Mouse (Mus musculus) ES-Bruce4 (cell line): ENCODE data around the gene Ift46. TPM values are rescaled to one million over a fixed set of nuclear protein-coding genes. Genes with fewer than 3 reads are reported as not detected.

Source experiments
- H3K27ac ChIP-seq: 2 replicates; pipeline ENCODE4 v1.5.1; 2012; ENCODE audit warnings: low read length, inconsistent platforms; ENCODE audit not compliant: insufficient read depth
- H3K27me3 ChIP-seq: 2 replicates; pipeline ENCODE4 v1.6.1; 2012; ENCODE audit warnings: mild to moderate bottlenecking, low read length, inconsistent platforms; ENCODE audit not compliant: control insufficient read depth, poor library complexity, insufficient read depth, severe bottlenecking
- H3K36me3 ChIP-seq: 2 replicates; pipeline ENCODE4 v1.6.1; 2012; ENCODE audit warnings: inconsistent platforms, mild to moderate bottlenecking, low read length, moderate library complexity; ENCODE audit not compliant: control insufficient read depth, poor library complexity, insufficient read depth, severe bottlenecking
- H3K4me1 ChIP-seq: one replicate; pipeline ENCODE4 v1.8.1; 2011; ENCODE audit warnings: low read length; ENCODE audit not compliant: control insufficient read depth, insufficient read depth
- H3K4me3 ChIP-seq: 2 replicates; pipeline ENCODE4 v1.5.1; 2011; ENCODE audit warnings: low read depth, mild to moderate bottlenecking, low read length
- H3K9ac ChIP-seq: 2 replicates; pipeline ENCODE4 v1.6.1; 2012; ENCODE audit warnings: low read depth, mild to moderate bottlenecking, inconsistent platforms; ENCODE audit not compliant: poor library complexity, severe bottlenecking
- H3K9me3 ChIP-seq: replicated peaks from 2 replicates; pipeline ENCODE4 v1.6.1; 2012; ENCODE audit warnings: mild to moderate bottlenecking, low read length, inconsistent platforms; ENCODE audit not compliant: control insufficient read depth, poor library complexity, insufficient read depth, severe bottlenecking
- CTCF ChIP-seq: IDR thresholded peaks from one replicate; pipeline ENCODE4 v1.8.1; 2011; ENCODE audit warnings: low read depth, low read length
- EP300 ChIP-seq: IDR thresholded peaks from 2 replicates; pipeline ENCODE4 v1.6.1; 2011; ENCODE audit warnings: low read depth, low read length; ENCODE audit not compliant: insufficient read depth
- POLR2A ChIP-seq: IDR thresholded peaks from one replicate; pipeline ENCODE4 v1.8.1; 2011; ENCODE audit warnings: low read length; ENCODE audit not compliant: insufficient read depth
- polyA plus RNA-seq: library from polyadenylated mRNA; stranded (reverse); fragments of >200 nt; gene quantifications from 2 replicates; pipeline ENCODE4 v1.2.4, GENCODE M21; 2011; ENCODE audit warnings: low read depth; ENCODE audit not compliant: missing spikeins, insufficient read depth, insufficient read length

Gene Ift46
- 329 and 336 TPM in 2 replicates for polyA plus RNA-seq

- Histone ChIP-seq H3K36me3 (no peaks in the 10 kb centered on the region; the same call in 1 of the 2 replicates), H3K27me3 (no peaks in the 10 kb centered on the region), H3K4me3 (peak within 1 kb of the TSS; percentile 91), H3K9me3 (no peaks in the 10 kb centered on the region), H3K4me1 (peaks cover 3% of the 10 kb centered on the region), H3K9ac (peak within 1 kb of the TSS; percentile 97), H3K27ac (peak within 1 kb of the TSS; percentile 81)
- TF ChIP-seq EP300 (no peak), CTCF (no peak), POLR2A (peak; percentile 34)
Measured at GRCm38 (mm10) chr9:44767101-44768028, at the start of gene Ift46, which contains the start of gene Arcn1. Gene Ift46, plus strand, starts transcription at chr9:44767908. Gene Arcn1, minus strand, starts transcription at chr9:44767845.

DNA sequence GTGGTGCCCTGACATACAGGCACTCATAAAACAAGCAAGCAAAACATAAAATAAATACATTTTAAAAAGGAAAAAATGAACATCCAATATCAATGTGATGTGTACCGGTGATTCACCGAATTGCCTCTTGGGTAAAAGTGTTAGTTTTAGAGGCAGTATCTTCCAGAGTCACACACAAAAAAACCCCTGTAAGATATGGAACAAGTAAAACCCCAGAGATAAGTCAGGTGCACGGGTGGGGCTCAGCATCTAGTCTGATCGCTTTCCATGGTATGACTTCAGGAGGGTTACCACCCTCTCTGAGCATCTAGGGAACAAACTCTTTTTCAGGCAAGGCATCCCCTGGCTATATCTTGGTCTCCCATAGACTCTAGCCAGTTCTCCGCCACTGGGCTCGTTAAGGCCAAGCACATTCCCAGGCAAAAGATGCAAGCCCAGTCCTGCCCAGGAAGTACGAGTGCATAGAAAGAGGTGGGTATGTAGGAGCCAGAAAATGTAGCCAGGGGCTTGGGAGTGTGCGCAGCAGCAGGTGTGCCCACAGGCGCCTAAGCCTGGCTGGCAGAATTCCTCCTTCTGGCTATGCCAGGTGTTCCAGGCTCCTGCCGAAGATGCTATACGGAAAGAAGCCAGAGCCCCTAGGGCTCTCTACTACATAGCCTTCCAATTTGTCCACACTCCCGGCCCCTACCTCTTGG is 48.6 kb upstream of the Ift46 start:
- Histone ChIP-seq H3K36me3 (no peaks in the 10 kb centered on the region), H3K27ac (no peak overlapping the region), H3K4me3 (no peak overlapping the region), H3K4me1 (no peaks in the 10 kb centered on the region), H3K27me3 (no peaks in the 10 kb centered on the region), H3K9ac (no peak overlapping the region), H3K9me3 (no peaks in the 10 kb centered on the region)
- no peak for TF ChIP-seq EP300
- no peak for TF ChIP-seq POLR2A
- TF ChIP-seq CTCF = no peak

DNA sequence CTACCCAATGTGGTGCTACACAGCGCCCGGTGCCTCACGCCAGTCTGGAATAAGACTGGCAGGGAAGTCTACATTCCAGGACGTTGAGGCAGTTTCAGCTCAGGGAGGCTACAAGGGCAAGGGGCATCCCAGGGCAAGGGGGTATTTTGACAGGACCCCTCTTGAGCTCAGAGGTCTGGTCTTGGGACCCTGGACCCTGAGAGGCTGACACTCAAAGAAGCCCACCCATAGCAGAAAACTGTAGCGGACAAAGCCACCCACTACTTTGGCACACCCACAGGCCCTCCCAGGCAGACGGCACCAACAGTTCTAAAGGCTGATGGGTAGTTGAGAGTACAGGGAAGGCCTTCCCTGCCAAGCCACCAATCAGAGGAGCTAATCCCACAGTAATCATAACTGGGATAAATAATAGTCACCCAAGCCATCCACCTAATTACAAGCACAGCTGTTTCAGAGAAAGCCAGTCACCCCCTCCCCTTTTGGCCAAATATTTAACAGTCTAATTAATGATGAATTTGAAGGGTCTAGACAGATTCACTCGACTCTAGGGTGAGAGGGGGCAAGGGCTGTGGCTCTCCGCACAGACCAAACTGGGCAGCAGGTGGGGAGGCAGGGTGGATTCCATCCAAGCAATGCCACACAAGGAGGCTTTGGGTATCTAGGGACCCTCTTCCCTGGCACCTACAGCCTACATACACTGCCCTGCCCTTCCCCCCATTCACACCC is 47.9 kb upstream of the Ift46 start:
- H3K36me3 ChIP-seq = no peaks in the 10 kb centered on the region
- no peak overlapping the region for H3K27ac ChIP-seq
- H3K9me3 ChIP-seq = no peaks in the 10 kb centered on the region
- H3K27me3 ChIP-seq = no peaks in the 10 kb centered on the region
- no peaks in the 10 kb centered on the region for H3K4me1 ChIP-seq
- TF ChIP-seq POLR2A (no peak), CTCF (no peak), EP300 (no peak)
- no peak overlapping the region for H3K9ac ChIP-seq
- no peak overlapping the region for H3K4me3 ChIP-seq

- TF ChIP-seq CTCF (no peak), POLR2A (no peak), EP300 (no peak)
- Histone ChIP-seq H3K4me3 (peak overlapping the region; percentile 78), H3K9ac (peak overlapping the region; percentile 78), H3K36me3 (no peaks in the 10 kb centered on the region), H3K27ac (no peak overlapping the region), H3K27me3 (no peaks in the 10 kb centered on the region), H3K4me1 (no peaks in the 10 kb centered on the region), H3K9me3 (no peaks in the 10 kb centered on the region)
Measured at GRCm38 (mm10) chr9:44720358-44721153, 47.2 kb upstream of the Ift46 start.

GRCm38 (mm10) chr9:44721154-44721876 is 46.4 kb upstream of the Ift46 start:
- Histone ChIP-seq H3K4me3 (peak overlapping the region; percentile 78), H3K9ac (peak overlapping the region; percentile 78), H3K36me3 (no peaks in the 10 kb centered on the region), H3K27ac (no peak overlapping the region), H3K4me1 (no peaks in the 10 kb centered on the region), H3K9me3 (no peaks in the 10 kb centered on the region), H3K27me3 (no peaks in the 10 kb centered on the region)
- TF ChIP-seq CTCF = peak; percentile 31
- TF ChIP-seq EP300 = no peak
